ENCODE assay signal across 12 mouse cellular contexts in genomic region chr13:58999373-59000053, GRCm38 (mm10).
DNase-seq lines count a peak whose midpoint lies in the region; ATAC-seq lines count a peak whose summit lies in the region.
"Had no signal": no experiment of that assay in that cellular context is flagged by ENCODE, and none has a peak within 500 bp of the region (broad histone marks: within the 10 kb centered on the region; RNA-seq: fewer than 3 reads in every experiment).

No protein-coding gene starts in this region.

- H3K27ac ChIP-seq in hindbrain, embryonic 12.5 days: 0 out of 2 replicates have a peak overlapping the region, but pooled peaks have one; percentile 12
- H3K27ac ChIP-seq in hindbrain, embryonic 14.5 days: no peak overlapping the region
- H3K27ac ChIP-seq in limb, embryonic 12.5 days: no peak overlapping the region
- H3K27ac ChIP-seq: heart, embryonic 10.5 days had no signal

- no peak overlapping the region for H3K4me2 ChIP-seq in hindbrain, embryonic 12.5 days (replicated peaks)
- H3K4me2 ChIP-seq in hindbrain, embryonic 14.5 days (replicated peaks): no peak overlapping the region
- H3K4me2 ChIP-seq in limb, embryonic 12.5 days: peak overlapping the region; percentile 35

- DNase-seq in hindbrain, embryonic 14.5 days (ENCODE audit: low spot score): no peak
- DNase-seq in fibroblast of lung, adult 2 months (ENCODE audit: low read depth): peak; percentile 9
- DNase-seq in yolk sac, embryonic 10.5 days (ENCODE audit: low spot score): no peak
- no peak for DNase-seq in adrenal gland, adult 2 months
- no peak for DNase-seq in testis, postnatal 14 days (ENCODE audit: low spot score)
- DNase-seq: cerebellum, postnatal 25 days; kidney, postnatal 4 days had no signal

- ATAC-seq in hindbrain, embryonic 12.5 days (ENCODE audit: low FRiP score): no peak
- no peak for ATAC-seq in hindbrain, embryonic 14.5 days (ENCODE audit: low FRiP score)
- no peak for ATAC-seq in limb, embryonic 12.5 days (ENCODE audit: insufficient number of reproducible peaks, insufficient read depth, low FRiP score, low TSS enrichment, low read depth)
- ATAC-seq in megakaryocyte progenitor cell, adult 5-6 weeks (replicated peaks; ENCODE audit: poor library complexity): peak; percentile 78
- ATAC-seq: inflammation-experienced regulatory T-cells, adult 6 months had no signal

- H3K9ac ChIP-seq in hindbrain, embryonic 12.5 days: no peak overlapping the region
- H3K9ac ChIP-seq in hindbrain, embryonic 14.5 days: no peak overlapping the region
- no peak overlapping the region for H3K9ac ChIP-seq in limb, embryonic 12.5 days (replicated peaks)

- H3K36me3 ChIP-seq in hindbrain, embryonic 12.5 days: no peaks in the 10 kb centered on the region
- no peaks in the 10 kb centered on the region for H3K36me3 ChIP-seq in hindbrain, embryonic 14.5 days (replicated peaks; ENCODE audit: control insufficient read depth, insufficient read depth)
- no peaks in the 10 kb centered on the region for H3K36me3 ChIP-seq in limb, embryonic 12.5 days
- H3K36me3 ChIP-seq: heart, embryonic 10.5 days had no signal

- H3K4me1 ChIP-seq in hindbrain, embryonic 12.5 days: peaks cover 22% of the 10 kb centered on the region
- H3K4me1 ChIP-seq in hindbrain, embryonic 14.5 days (replicated peaks; ENCODE audit: control insufficient read depth, insufficient read depth, low read length): peaks cover 14% of the 10 kb centered on the region
- no peaks in the 10 kb centered on the region; the same call in 1 of the 2 replicates for H3K4me1 ChIP-seq in limb, embryonic 12.5 days (replicated peaks)

- 60% methylated on average over 11 of the region's 11 CpGs for WGBS in hindbrain, embryonic 12.5 days
- 54% methylated on average over 11 of the region's 11 CpGs for WGBS in hindbrain, embryonic 14.5 days
- WGBS in limb, embryonic 12.5 days: 33% methylated on average over 11 of the region's 11 CpGs

- no peaks in the 10 kb centered on the region for H3K27me3 ChIP-seq in hindbrain, embryonic 12.5 days
- no peaks in the 10 kb centered on the region for H3K27me3 ChIP-seq in hindbrain, embryonic 14.5 days (ENCODE audit: control insufficient read depth, insufficient read depth, low read length)
- H3K27me3 ChIP-seq in limb, embryonic 12.5 days: no peaks in the 10 kb centered on the region

- no peaks in the 10 kb centered on the region for H3K9me3 ChIP-seq in hindbrain, embryonic 12.5 days (replicated peaks)
- H3K9me3 ChIP-seq in hindbrain, embryonic 14.5 days (ENCODE audit: control insufficient read depth, low read length): no peaks in the 10 kb centered on the region
- H3K9me3 ChIP-seq in limb, embryonic 12.5 days: no peaks in the 10 kb centered on the region
- H3K9me3 ChIP-seq: heart, embryonic 10.5 days had no signal

- no peak overlapping the region for H3K4me3 ChIP-seq in hindbrain, embryonic 12.5 days
- H3K4me3 ChIP-seq in hindbrain, embryonic 14.5 days (replicated peaks; ENCODE audit: low read length): no peak overlapping the region
- no peak overlapping the region for H3K4me3 ChIP-seq in limb, embryonic 12.5 days (replicated peaks)
- H3K4me3 ChIP-seq: heart, embryonic 10.5 days had no signal
